ENCODE assay signal across 9 mouse cellular contexts in genomic region chr8:105573427-105573826, GRCm38 (mm10). TPM values are rescaled to one million over a fixed set of nuclear protein-coding genes. Genes with fewer than 3 reads are reported as not detected.
DNase-seq lines count a peak whose midpoint lies in the region; ATAC-seq and TF ChIP-seq lines count a peak whose summit lies in the region.
"Had no signal": no experiment of that assay in that cellular context is flagged by ENCODE, and none has a peak within 500 bp of the region (broad histone marks: within the 10 kb centered on the region; RNA-seq: fewer than 3 reads in every experiment).

No protein-coding gene starts in this region.

- no peaks in the 10 kb centered on the region for H3K4me1 ChIP-seq in heart, embryonic 10.5 days
- H3K4me1 ChIP-seq in stomach, postnatal 0 days (replicated peaks; ENCODE audit: control insufficient read depth, insufficient read depth) = no peaks in the 10 kb centered on the region
- H3K4me1 ChIP-seq in intestine, embryonic 16.5 days (ENCODE audit: control insufficient read depth, insufficient read depth, low read length) = no peaks in the 10 kb centered on the region

- H3K9ac ChIP-seq in stomach, postnatal 0 days (ENCODE audit: low read length) = no peak overlapping the region
- no peak overlapping the region for H3K9ac ChIP-seq in intestine, embryonic 16.5 days (ENCODE audit: low read depth, low read length)

- no peaks in the 10 kb centered on the region for H3K9me3 ChIP-seq in heart, embryonic 10.5 days
- H3K9me3 ChIP-seq in stomach, postnatal 0 days (ENCODE audit: control insufficient read depth, low read length) = no peaks in the 10 kb centered on the region
- H3K9me3 ChIP-seq in intestine, embryonic 16.5 days (ENCODE audit: control insufficient read depth, low read length) = no peaks in the 10 kb centered on the region

- intact Hi-C loops in left cerebral cortex, adult 2 months (cut with DNase I) = no loop called here

- H3K4me3 ChIP-seq in heart, embryonic 10.5 days = no peak overlapping the region
- no peak overlapping the region for H3K4me3 ChIP-seq in stomach, postnatal 0 days (ENCODE audit: low read depth, low read length)
- H3K4me3 ChIP-seq in intestine, embryonic 16.5 days (ENCODE audit: low read length) = no peak overlapping the region
- H3K4me3 ChIP-seq in left cerebral cortex, adult 2 months = no peak overlapping the region

- H3K4me2 ChIP-seq in stomach, postnatal 0 days (replicated peaks; ENCODE audit: low read depth) = no peak overlapping the region
- H3K4me2 ChIP-seq in intestine, embryonic 16.5 days (ENCODE audit: low read depth, low read length) = no peak overlapping the region

- 0 out of 2 replicates have a peak, but pooled peaks have one; percentile 4 for TF ChIP-seq CTCF in stomach, postnatal 0 days (IDR thresholded peaks at IDR 0.05; ENCODE audit: low read depth)
- no peak for TF ChIP-seq CTCF in left cerebral cortex, adult 2 months (IDR thresholded peaks at IDR 0.05)

- H3K36me3 ChIP-seq in heart, embryonic 10.5 days = no peaks in the 10 kb centered on the region
- H3K36me3 ChIP-seq in stomach, postnatal 0 days (ENCODE audit: control insufficient read depth, insufficient read depth, low read length) = no peaks in the 10 kb centered on the region
- H3K36me3 ChIP-seq in intestine, embryonic 16.5 days (ENCODE audit: control insufficient read depth, insufficient read depth, low read length) = no peaks in the 10 kb centered on the region

- TF ChIP-seq EP300 in stomach, postnatal 0 days (optimal IDR thresholded peaks at IDR 0.05) = no peak

- peak; percentile 30; the same call in 1 of the 2 replicates for ATAC-seq in granulocyte monocyte progenitor cell, adult 5-6 weeks (replicated peaks; ENCODE audit: poor library complexity, severe bottlenecking)
- no peak for ATAC-seq in stomach, postnatal 0 days (ENCODE audit: low FRiP score, low TSS enrichment)
- no peak for ATAC-seq in intestine, embryonic 16.5 days

- no peak overlapping the region for H3K27ac ChIP-seq in heart, embryonic 10.5 days
- no peak overlapping the region for H3K27ac ChIP-seq in stomach, postnatal 0 days (replicated peaks)
- no peak overlapping the region for H3K27ac ChIP-seq in intestine, embryonic 16.5 days (ENCODE audit: low read length)
- no peak overlapping the region for H3K27ac ChIP-seq in left cerebral cortex, adult 2 months

- H3K27me3 ChIP-seq in heart, embryonic 10.5 days (ENCODE audit: insufficient read depth, poor library complexity, severe bottlenecking) = peaks cover 4% of the 10 kb centered on the region; the same call in 1 of the 2 replicates
- H3K27me3 ChIP-seq in stomach, postnatal 0 days (ENCODE audit: control insufficient read depth, insufficient read depth, low read length) = no peaks in the 10 kb centered on the region
- no peaks in the 10 kb centered on the region for H3K27me3 ChIP-seq in intestine, embryonic 16.5 days (replicated peaks; ENCODE audit: control insufficient read depth, insufficient read depth, low read length)

- DNase-seq in heart, adult 18-20 months = peak; percentile 40 to 41
- no peak for DNase-seq in heart, embryonic 10.5 days (ENCODE audit: low spot score)
- DNase-seq in right cerebral cortex, postnatal 4 days = peak; percentile 28
- DNase-seq in right cerebral cortex, adult 2 months (ENCODE audit: low spot score in 2 of 2) = no peak
- peak; percentile 19 for DNase-seq in stomach, postnatal 0 days (ENCODE audit: low spot score)
- no peak for DNase-seq in left cerebral cortex, adult 2 months (ENCODE audit: extremely low spot score in 1 of 2, low spot score in 2 of 2)

RNA-seq across cellular contexts. Expression of gene Atp6v0d1, which starts 7.6 kb away (rescaled TPM):
- total RNA-seq in heart, adult 18-20 months (2021) = 10 to 100 TPM; 50.4 to 53.2 TPM
- 69.7 and 70.6 TPM in 2 replicates for polyA plus RNA-seq in heart, embryonic 10.5 days (2016; fragmentation: Nextera tagmentation; extraction: Ambion mirVana)
- 112 and 132 TPM in 2 replicates for total RNA-seq in granulocyte monocyte progenitor cell, adult 5-6 weeks (2014; fragmentation: Nextera tagmentation)
- total RNA-seq in granulocyte monocyte progenitor cell, adult 5-6 weeks (2017) = 47.1 and 47.3 TPM in 2 replicates
- polyA plus RNA-seq in stomach, postnatal 0 days (2015; fragmentation: Nextera tagmentation; extraction: Ambion mirVana) = 96.2 and 101 TPM in 2 replicates
- 115 and 125 TPM in 2 replicates for polyA plus RNA-seq in intestine, embryonic 16.5 days (2015; fragmentation: Nextera tagmentation; extraction: Ambion mirVana)
- 100 to 1,000 TPM; 288 to 319 TPM for total RNA-seq in left cerebral cortex, adult 2 months (2021)

RNA-seq across cellular contexts. Expression of gene Ripor1, which starts 31.6 kb away (rescaled TPM):
- 10 to 100 TPM; 40.1 to 42.6 TPM for total RNA-seq in heart, adult 18-20 months (2021)
- 34.8 and 37.3 TPM in 2 replicates for polyA plus RNA-seq in heart, embryonic 10.5 days (2016; fragmentation: Nextera tagmentation; extraction: Ambion mirVana)
- 55.3 and 92.8 TPM in 2 replicates for total RNA-seq in granulocyte monocyte progenitor cell, adult 5-6 weeks (2014; fragmentation: Nextera tagmentation)
- total RNA-seq in granulocyte monocyte progenitor cell, adult 5-6 weeks (2017) = 5.4 and 10.1 TPM in 2 replicates
- polyA plus RNA-seq in stomach, postnatal 0 days (2015; fragmentation: Nextera tagmentation; extraction: Ambion mirVana) = 8.9 and 9.3 TPM in 2 replicates
- polyA plus RNA-seq in intestine, embryonic 16.5 days (2015; fragmentation: Nextera tagmentation; extraction: Ambion mirVana) = 17.1 and 17.8 TPM in 2 replicates
- 10 to 100 TPM; 81.0 to 91.4 TPM for total RNA-seq in left cerebral cortex, adult 2 months (2021)

RNA-seq across cellular contexts. Expression of gene Hsd11b2, which starts 54.9 kb away (rescaled TPM):
- total RNA-seq in heart, adult 18-20 months (2021) = under 1 TPM; 0.21 to 0.22 TPM
- 14.8 and 37.5 TPM in 2 replicates for polyA plus RNA-seq in heart, embryonic 10.5 days (2016; fragmentation: Nextera tagmentation; extraction: Ambion mirVana)
- total RNA-seq in granulocyte monocyte progenitor cell, adult 5-6 weeks (2014; fragmentation: Nextera tagmentation) = not detected in 2 replicates
- not detected in 2 replicates for total RNA-seq in granulocyte monocyte progenitor cell, adult 5-6 weeks (2017)
- polyA plus RNA-seq in stomach, postnatal 0 days (2015; fragmentation: Nextera tagmentation; extraction: Ambion mirVana) = 2.5 and 2.8 TPM in 2 replicates
- polyA plus RNA-seq in intestine, embryonic 16.5 days (2015; fragmentation: Nextera tagmentation; extraction: Ambion mirVana) = 1.9 and 2.3 TPM in 2 replicates
- not detected for total RNA-seq in left cerebral cortex, adult 2 months (2021)
- polyA plus RNA-seq: cortical plate, adult 2 months had no signal

Comparison
In these comparisons a context has a peak if more than half of its experiments do, and no peak if none do; other contexts are left out.
1. DNase-seq: peak in heart, adult 18-20 months (2 of 2), right cerebral cortex, postnatal 4 days (single experiment) and stomach, postnatal 0 days (single experiment); none in heart, embryonic 10.5 days (single experiment), right cerebral cortex, adult 2 months (0 of 2) and left cerebral cortex, adult 2 months (0 of 2).